Mouse (Mus musculus) skeletal muscle tissue, postnatal 0 days (tissue): ENCODE measurements around the gene Mrps18b. TPM values are rescaled to one million over a fixed set of nuclear protein-coding genes. Genes with fewer than 3 reads are reported as not detected.

ENCODE experiments used
- microRNA counts: library from miRNA; unstranded; fragments of <30 nt; microRNA quantifications from one replicate; lab custom pipeline; 2015
- microRNA-seq, 2 experiments: library from miRNA; unstranded; fragments of <30 nt; microRNA quantifications; one replicate each; pipeline ENCODE4; 2016
- polyA plus RNA-seq: library from polyadenylated mRNA; unstranded; fragments of >200 nt; fragmentation: Nextera tagmentation; extraction: Ambion mirVana; gene quantifications from 2 replicates; pipeline ENCODE4 v1.2.1, GENCODE M21; 2015

Gene Mrps18b
- 73.1 and 80.9 TPM in 2 replicates for polyA plus RNA-seq

DNA sequence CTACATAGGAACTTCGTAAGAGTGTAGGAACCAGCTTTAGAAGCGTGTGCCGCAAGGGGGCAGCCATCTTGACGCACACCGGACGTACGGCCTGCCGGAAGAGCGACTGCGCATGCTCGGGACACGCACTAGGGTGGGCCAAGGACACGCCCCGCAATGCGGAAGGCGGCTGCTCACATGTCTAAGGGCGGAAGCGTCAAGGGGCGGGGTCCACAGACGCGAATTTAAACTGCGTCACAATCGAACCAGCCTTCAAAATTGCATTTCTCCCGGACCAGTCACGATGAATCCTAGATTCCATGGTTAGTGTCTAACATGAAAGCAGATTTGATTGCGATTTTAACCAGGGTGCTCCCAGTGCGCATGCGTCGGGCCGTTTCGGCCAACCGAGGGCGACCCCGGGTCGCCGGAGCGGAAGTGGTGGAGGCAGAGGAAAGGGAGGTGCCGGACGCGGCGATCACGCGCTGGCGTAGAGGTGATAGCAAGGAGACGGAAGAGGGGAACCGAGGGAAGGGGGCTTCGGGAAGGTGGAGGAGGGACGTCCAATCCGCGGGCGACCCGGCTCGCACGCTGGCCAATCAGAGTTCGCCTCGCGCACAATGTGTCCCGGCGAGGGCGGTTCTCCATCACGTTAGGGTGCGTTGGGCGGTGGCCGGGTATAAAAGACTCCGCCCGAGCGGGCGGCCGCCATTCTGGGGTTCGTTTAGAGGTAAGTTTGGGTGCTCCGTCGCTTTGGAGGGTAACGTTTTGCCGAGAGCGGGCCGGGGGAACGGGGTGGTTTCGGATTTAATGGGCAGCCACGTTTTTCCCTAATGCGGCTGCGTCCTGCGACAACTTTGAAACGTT is at the start of gene Mrps18b, which contains the start of gene Ppp1r10:
Gene Mrps18b (minus strand): TSS at position 93 of the 846 bp plus-strand sequence.
Gene Ppp1r10 (plus strand): TSS at position 138 of the 846 bp plus-strand sequence.

DNA sequence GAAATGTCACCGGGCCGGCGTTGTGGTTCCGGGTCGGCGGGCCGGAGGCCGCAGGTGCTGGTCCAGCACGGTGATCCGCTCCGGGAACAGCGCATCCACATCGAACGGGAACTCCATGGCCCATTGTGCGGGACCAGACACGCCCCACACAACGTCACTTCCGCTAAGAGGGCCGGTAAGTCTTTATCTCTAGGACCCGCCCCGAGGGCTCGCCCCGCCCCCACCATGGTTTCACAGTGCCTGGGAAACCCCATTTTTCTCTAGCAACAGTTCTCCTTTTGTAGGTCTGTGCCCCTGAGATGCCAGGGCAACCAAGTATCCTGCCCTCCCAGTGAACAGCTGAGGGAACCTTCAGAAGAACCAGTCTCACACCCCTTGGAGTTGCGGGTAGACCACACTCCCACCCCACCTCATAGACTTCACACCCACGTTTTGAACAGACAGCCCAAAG is 6.2 kb downstream of the Mrps18b start, which contains the start of gene Atat1:
Gene Atat1 (minus strand): TSS at position 157 of the 451 bp plus-strand sequence.

DNA sequence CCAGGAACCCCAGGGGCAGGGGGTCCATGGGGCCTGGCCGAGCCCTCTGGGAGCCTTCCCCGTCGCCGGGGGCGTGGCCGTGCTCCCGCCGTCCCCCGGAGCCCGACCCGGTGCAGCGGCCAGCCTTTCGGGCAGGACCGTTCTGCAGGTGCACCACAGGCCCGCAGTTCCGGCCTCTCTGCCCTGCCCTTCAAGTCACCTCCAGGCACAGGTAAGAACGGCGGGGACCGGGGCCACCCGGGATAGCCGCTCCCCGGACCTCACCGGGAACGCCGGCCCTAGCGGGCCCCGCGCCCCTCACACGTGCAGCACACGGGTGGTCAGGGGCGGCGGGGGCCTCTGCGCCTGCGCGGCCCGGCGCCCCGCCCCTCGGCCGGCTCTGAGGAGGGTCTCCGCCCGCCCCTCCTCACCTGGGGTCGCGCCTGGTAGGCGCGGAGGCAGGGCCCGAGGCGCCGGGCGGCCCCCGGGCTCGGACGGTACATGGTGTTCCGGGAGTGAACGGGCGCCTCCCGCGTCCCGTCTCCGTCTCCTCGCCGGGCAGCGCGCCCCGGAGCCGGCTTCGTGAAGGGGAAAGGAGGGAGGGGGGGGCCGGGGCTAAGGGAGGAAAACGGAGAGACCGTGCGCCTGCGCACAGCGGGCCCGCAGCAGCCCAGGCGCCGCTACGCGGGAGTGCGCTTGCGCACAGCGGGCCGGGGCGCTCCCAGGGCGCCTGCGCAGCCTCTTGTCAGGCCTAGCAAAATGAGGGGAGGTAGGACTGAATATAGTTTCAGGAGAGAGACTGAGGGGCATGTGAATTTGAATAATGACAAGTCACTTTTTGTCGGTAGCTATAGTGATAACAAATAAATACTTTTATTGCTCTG is 19.2 kb downstream of the Mrps18b start, which contains the start of gene 2310061I04Rik:
Gene 2310061I04Rik (minus strand): TSS at position 651 of the 863 bp plus-strand sequence.

DNA sequence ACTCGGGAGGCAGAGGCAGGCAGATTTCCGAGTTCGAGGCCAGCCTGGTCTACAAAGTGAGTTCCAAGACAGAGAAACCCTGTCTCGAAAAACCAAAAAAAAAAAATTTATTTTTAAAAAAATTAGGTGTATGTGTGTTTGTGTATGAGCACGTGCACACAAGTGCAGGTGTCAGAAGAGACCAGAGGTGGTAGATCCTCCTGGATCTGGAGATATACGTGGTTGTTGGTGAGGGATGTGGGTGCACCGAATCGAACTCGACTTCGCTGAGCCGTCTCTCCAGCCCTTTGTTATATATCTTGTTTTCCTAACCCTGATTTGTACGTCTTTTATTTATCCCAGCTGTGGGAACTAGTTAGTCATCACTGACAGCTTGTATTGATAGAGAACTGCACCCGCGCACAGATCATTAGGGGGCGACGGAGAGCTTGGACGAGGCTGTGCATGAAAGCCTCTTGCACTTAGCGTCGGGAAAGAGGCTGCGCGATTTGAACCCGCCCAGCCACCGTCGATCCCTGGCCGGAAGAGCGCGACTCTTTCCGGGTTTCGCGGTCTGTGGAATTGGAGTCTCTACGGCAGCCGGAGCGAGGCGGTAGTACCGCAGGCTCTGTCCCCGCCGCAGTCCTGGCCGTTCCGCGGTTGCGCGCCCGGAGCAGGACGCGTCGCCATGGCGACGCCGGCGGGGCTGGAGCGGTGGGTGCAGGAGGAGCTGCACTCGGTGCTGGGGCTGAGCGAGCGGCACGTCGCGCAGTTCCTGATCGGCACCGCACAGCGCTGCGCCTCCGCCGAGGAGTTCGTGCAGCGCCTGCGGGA is 36.7 kb downstream of the Mrps18b start, which contains the start of gene Dhx16:
Gene Dhx16 (plus strand): TSS at position 575 of the 813 bp plus-strand sequence.

DNA sequence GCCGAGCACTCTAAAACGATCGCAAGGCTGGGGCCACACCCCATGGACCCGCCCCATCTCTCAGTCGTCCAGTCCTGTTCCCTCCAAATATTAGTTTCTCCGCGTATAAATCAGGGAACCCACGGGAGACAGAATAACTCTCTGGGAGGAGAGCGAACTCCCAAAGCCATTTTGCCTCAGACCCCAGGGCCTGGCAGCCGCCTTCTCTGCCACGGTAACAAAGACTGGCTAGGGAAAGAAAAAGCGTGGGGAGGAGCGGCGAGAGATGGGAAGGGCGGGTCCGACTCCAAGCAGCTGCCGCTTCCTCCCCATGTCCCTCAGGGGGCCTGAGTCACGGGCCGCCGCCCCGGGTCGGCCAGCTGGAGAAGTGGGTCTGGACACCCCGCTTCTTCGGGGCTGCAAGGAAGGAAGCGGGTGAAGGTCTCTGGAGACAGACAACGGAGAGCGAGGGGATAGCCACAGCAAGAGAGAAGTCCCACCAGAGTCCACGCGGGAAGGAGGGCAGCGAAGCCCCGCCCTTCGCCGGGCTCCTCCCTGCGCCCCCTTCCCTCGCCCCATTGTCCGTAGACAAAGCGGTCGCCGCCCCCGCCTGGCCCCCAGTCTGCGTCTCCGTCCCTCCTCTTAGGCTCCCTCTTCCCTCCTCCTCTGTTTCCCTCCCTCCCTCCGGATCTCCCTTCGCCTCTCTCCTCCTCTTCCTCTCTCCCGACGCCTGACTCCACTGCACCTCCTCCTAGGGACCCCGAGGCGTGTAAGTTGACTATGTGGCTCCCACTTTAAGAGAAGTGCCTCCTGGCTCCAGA is 50.5 kb downstream of the Mrps18b start, which contains the start of gene Ppp1r18:
Gene Ppp1r18 (plus strand): TSS at position 113 of the 800 bp plus-strand sequence.

DNA sequence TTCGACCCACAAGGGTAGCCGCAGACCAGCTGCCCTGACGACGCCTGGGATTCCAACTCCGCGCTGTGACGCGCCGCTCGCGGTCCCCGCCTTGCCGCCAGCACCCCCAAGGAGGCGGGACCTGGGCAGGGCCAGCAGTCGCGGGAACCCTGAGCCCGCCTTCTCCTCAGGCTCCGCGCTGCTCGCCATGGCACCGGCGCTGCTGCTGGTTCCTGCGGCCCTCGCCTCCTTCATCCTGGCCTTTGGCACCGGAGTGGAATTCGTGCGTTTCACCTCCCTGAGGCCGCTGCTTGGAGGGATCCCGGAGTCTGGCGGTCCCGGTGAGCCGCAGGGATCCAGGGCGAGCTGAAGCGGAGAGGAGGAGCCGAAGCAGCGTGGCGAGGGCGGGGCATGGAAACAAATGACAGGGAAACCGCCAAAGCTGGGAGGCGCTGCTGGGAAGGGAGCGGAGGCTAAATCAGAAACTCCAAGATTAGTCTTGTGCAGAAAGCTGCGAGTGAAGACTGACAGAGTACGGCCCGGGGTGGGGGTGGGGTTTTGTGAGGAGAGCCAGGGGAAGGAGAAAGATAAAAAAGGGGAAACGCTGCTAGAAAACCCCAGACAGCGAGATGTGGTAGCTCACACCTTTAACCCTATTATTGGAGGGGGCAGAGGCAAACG is 54.9 kb downstream of the Mrps18b start, which contains the start of gene Nrm:
Gene Nrm (plus strand): TSS at position 121 of the 660 bp plus-strand sequence.

MicroRNAs within 50 kb of the gene (microRNA counts, 519-probe panel; counts per million panel counts)
- microRNA mmu-miR-1894-3p (lab: Ali Mortazavi, UCI) (296 counts per million, percentile 58 among the panel's probes with 10 or more counts), microRNA mmu-miR-1894-5p (lab: Ali Mortazavi, UCI) (296 counts per million, percentile 58 among the panel's probes with 10 or more counts), microRNA mmu-miR-877 (lab: Ali Mortazavi, UCI) (296 counts per million, percentile 58 among the panel's probes with 10 or more counts)

Small RNA genes lying within 50 kb of the gene (microRNA-seq; reads per million reads assigned to microRNA genes)
- 0.42 to 1.0 reads per million in 2 experiments for gene Gm28033
- gene Mir1894: 0 reads per million in 2 experiments
- gene Mir877: 47.1 to 47.2 reads per million in 2 experiments

Other genes starting within 250 kb of the Mrps18b start
- gene Vars2, start 248.8 kb downstream of the Mrps18b start, polyA plus RNA-seq: 7.1 and 7.7 TPM in 2 replicates
- gene Gtf2h4, start 242.7 kb downstream of the Mrps18b start, polyA plus RNA-seq: 26.0 and 26.3 TPM in 2 replicates
- gene Ddr1, start 211.8 kb downstream of the Mrps18b start, polyA plus RNA-seq: 31.1 and 31.6 TPM in 2 replicates
- 25.3 and 27.7 TPM in 2 replicates for gene Ier3, start 94.7 kb downstream of the Mrps18b start, polyA plus RNA-seq
- 68.5 and 77.6 TPM in 2 replicates for gene Flot1, start 93.2 kb downstream of the Mrps18b start, polyA plus RNA-seq
- 177 and 210 TPM in 2 replicates for gene Tubb5, start 78.1 kb downstream of the Mrps18b start, polyA plus RNA-seq
- 1.5 and 2.0 TPM in 2 replicates for gene Mdc1, start 74.9 kb downstream of the Mrps18b start, polyA plus RNA-seq
- 23.9 and 27.0 TPM in 2 replicates for gene Nrm, start 55.1 kb downstream of the Mrps18b start, polyA plus RNA-seq
- 15.3 and 21.1 TPM in 2 replicates for gene Ppp1r18, start 50.8 kb downstream of the Mrps18b start, polyA plus RNA-seq
- gene Dhx16, start 36.6 kb downstream of the Mrps18b start, polyA plus RNA-seq: 11.4 and 12.8 TPM in 2 replicates
- 51.1 and 65.0 TPM in 2 replicates for gene 2310061I04Rik, start 19.0 kb downstream of the Mrps18b start, polyA plus RNA-seq
- gene Atat1, start 6.3 kb downstream of the Mrps18b start, polyA plus RNA-seq: 13.1 and 13.8 TPM in 2 replicates
- gene Ppp1r10, start within 50 bp of the Mrps18b start, polyA plus RNA-seq: 17.9 and 26.3 TPM in 2 replicates
- gene Abcf1, start 53.4 kb upstream of the Mrps18b start, polyA plus RNA-seq: 62.2 and 75.8 TPM in 2 replicates
- 23.3 and 25.8 TPM in 2 replicates for gene Gnl1, start 63.5 kb upstream of the Mrps18b start, polyA plus RNA-seq
- gene Prr3, start 63.8 kb upstream of the Mrps18b start, polyA plus RNA-seq: 8.5 and 10.2 TPM in 2 replicates
- gene H2-T24, start 104.2 kb upstream of the Mrps18b start, polyA plus RNA-seq: 1.8 TPM in 2 replicates
- gene H2-T23, start 116.5 kb upstream of the Mrps18b start, polyA plus RNA-seq: 10.8 and 13.2 TPM in 2 replicates
- gene H2-T22, start 126.4 kb upstream of the Mrps18b start, polyA plus RNA-seq: 11.7 and 13.4 TPM in 2 replicates
- not detected in 2 replicates for gene Gm6034, start 126.6 kb upstream of the Mrps18b start, polyA plus RNA-seq
- gene Gm11127, start 142.0 kb upstream of the Mrps18b start, polyA plus RNA-seq: 0.12 TPM in 1 of 2 replicates, not detected in the other
- not detected in 2 replicates for gene Gm19684, start 205.3 kb upstream of the Mrps18b start, polyA plus RNA-seq
- gene Gm7030, start 213.0 kb upstream of the Mrps18b start, polyA plus RNA-seq: not detected in 2 replicates